Mouse (Mus musculus): ENCODE measurements around the gene Dpp6. TPM values are rescaled to one million over a fixed set of nuclear protein-coding genes. Genes with fewer than 3 reads are reported as not detected.

Gene Dpp6
- polyA plus RNA-seq, 1 experiment from 2014 or later = 0.86 TPM

GRCm38 (mm10) chr5:27641876-27642275, 824.9 kb downstream of the Dpp6 start:
- Histone ChIP-seq H3K9me3 (replicated peaks; ENCODE audit: control insufficient read depth, low read length) (no peaks in the 10 kb centered on the region), H3K4me1 (ENCODE audit: control insufficient read depth, insufficient read depth, low read length) (no peaks in the 10 kb centered on the region), H3K27me3 (ENCODE audit: control insufficient read depth, insufficient read depth, low read length) (no peaks in the 10 kb centered on the region), H3K36me3 (ENCODE audit: control insufficient read depth, insufficient read depth, low read length) (no peaks in the 10 kb centered on the region), H3K4me3 (ENCODE audit: low read depth, low read length) (no peak overlapping the region), H3K4me2 (no peak overlapping the region), H3K27ac (ENCODE audit: low read depth, low read length) (no peak overlapping the region), H3K9ac (ENCODE audit: low read depth, low read length) (no peak overlapping the region)
- ATAC-seq (replicated peaks; ENCODE audit: insufficient number of reproducible peaks, low FRiP score, low TSS enrichment) = no peak
- 76% methylated on average over 1 of the region's 1 CpGs for WGBS (ENCODE audit: insufficient replicate concordance)

- no peaks in the 10 kb centered on the region for H3K27me3 ChIP-seq (ENCODE audit: control insufficient read depth, insufficient read depth, low read length)
- H3K9me3 ChIP-seq (replicated peaks; ENCODE audit: control insufficient read depth, low read length) = no peaks in the 10 kb centered on the region
- no peak overlapping the region for H3K27ac ChIP-seq (ENCODE audit: low read depth, low read length)
- H3K36me3 ChIP-seq (ENCODE audit: control insufficient read depth, insufficient read depth, low read length) = no peaks in the 10 kb centered on the region
- H3K4me3 ChIP-seq (ENCODE audit: low read depth, low read length) = no peak overlapping the region
- 60% methylated on average over 8 of the region's 8 CpGs for WGBS (ENCODE audit: insufficient replicate concordance)
- no peaks in the 10 kb centered on the region for H3K4me1 ChIP-seq (ENCODE audit: control insufficient read depth, insufficient read depth, low read length)
- H3K9ac ChIP-seq (ENCODE audit: low read depth, low read length) = no peak overlapping the region
- no peak for ATAC-seq (replicated peaks; ENCODE audit: insufficient number of reproducible peaks, low FRiP score, low TSS enrichment)
- H3K4me2 ChIP-seq = no peak overlapping the region
Observed at GRCm38 (mm10) chr5:27651879-27652814, 835.1 kb downstream of the Dpp6 start.

DNA sequence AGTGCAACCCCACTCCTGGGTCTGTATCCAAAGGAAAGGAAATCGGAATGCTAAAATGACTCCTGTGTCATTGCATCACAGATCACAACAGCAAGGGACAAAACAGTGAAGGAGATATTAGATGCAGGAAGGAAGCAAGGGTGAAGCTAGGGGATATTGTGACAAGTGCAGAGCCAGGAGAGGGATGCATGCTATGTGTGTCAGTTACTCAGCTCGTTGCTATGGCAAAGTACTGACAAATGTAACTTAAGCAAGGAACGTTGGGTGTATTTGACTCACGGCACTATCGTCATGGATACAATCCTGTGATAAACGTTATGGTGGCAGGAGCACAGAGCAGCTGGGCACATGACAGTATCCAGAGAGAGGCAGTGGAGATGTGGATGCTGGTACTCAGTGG, 839.1 kb downstream of the Dpp6 start:
- Histone ChIP-seq H3K4me2 (no peak overlapping the region), H3K27me3 (ENCODE audit: control insufficient read depth, insufficient read depth, low read length) (no peaks in the 10 kb centered on the region), H3K9me3 (replicated peaks; ENCODE audit: control insufficient read depth, low read length) (no peaks in the 10 kb centered on the region), H3K4me1 (ENCODE audit: control insufficient read depth, insufficient read depth, low read length) (no peaks in the 10 kb centered on the region), H3K36me3 (ENCODE audit: control insufficient read depth, insufficient read depth, low read length) (no peaks in the 10 kb centered on the region), H3K9ac (ENCODE audit: low read depth, low read length) (no peak overlapping the region), H3K27ac (ENCODE audit: low read depth, low read length) (no peak overlapping the region), H3K4me3 (ENCODE audit: low read depth, low read length) (no peak overlapping the region)
- no peak for ATAC-seq (replicated peaks; ENCODE audit: insufficient number of reproducible peaks, low FRiP score, low TSS enrichment)
- WGBS (ENCODE audit: insufficient replicate concordance) = 56% methylated on average over 6 of the region's 6 CpGs

- H3K9me3 ChIP-seq (replicated peaks; ENCODE audit: control insufficient read depth, low read length) = no peaks in the 10 kb centered on the region
- no peak for ATAC-seq (replicated peaks; ENCODE audit: insufficient number of reproducible peaks, low FRiP score, low TSS enrichment)
- 51% methylated on average over 4 of the region's 4 CpGs for WGBS (ENCODE audit: insufficient replicate concordance)
- H3K27me3 ChIP-seq (ENCODE audit: control insufficient read depth, insufficient read depth, low read length) = no peaks in the 10 kb centered on the region
- no peak overlapping the region for H3K4me2 ChIP-seq
- H3K4me3 ChIP-seq (ENCODE audit: low read depth, low read length) = no peak overlapping the region
- H3K27ac ChIP-seq (ENCODE audit: low read depth, low read length) = peak overlapping the region; percentile 41; the same call in 1 of the 2 replicates
- no peaks in the 10 kb centered on the region for H3K4me1 ChIP-seq (ENCODE audit: control insufficient read depth, insufficient read depth, low read length)
- H3K9ac ChIP-seq (ENCODE audit: low read depth, low read length) = no peak overlapping the region
- no peaks in the 10 kb centered on the region for H3K36me3 ChIP-seq (ENCODE audit: control insufficient read depth, insufficient read depth, low read length)
Observed at GRCm38 (mm10) chr5:27657672-27658071, 840.7 kb downstream of the Dpp6 start.

- Histone ChIP-seq H3K27me3 (ENCODE audit: control insufficient read depth, insufficient read depth, low read length) (no peaks in the 10 kb centered on the region), H3K27ac (ENCODE audit: low read depth, low read length) (no peak overlapping the region), H3K36me3 (ENCODE audit: control insufficient read depth, insufficient read depth, low read length) (no peaks in the 10 kb centered on the region), H3K9me3 (replicated peaks; ENCODE audit: control insufficient read depth, low read length) (no peaks in the 10 kb centered on the region), H3K4me2 (no peak overlapping the region), H3K4me3 (ENCODE audit: low read depth, low read length) (no peak overlapping the region), H3K9ac (ENCODE audit: low read depth, low read length) (no peak overlapping the region), H3K4me1 (ENCODE audit: control insufficient read depth, insufficient read depth, low read length) (no peaks in the 10 kb centered on the region)
- 75% methylated on average over 5 of the region's 5 CpGs for WGBS (ENCODE audit: insufficient replicate concordance)
- no peak for ATAC-seq (replicated peaks; ENCODE audit: insufficient number of reproducible peaks, low FRiP score, low TSS enrichment)
Observed at GRCm38 (mm10) chr5:27658165-27658564, 841.2 kb downstream of the Dpp6 start.

DNA sequence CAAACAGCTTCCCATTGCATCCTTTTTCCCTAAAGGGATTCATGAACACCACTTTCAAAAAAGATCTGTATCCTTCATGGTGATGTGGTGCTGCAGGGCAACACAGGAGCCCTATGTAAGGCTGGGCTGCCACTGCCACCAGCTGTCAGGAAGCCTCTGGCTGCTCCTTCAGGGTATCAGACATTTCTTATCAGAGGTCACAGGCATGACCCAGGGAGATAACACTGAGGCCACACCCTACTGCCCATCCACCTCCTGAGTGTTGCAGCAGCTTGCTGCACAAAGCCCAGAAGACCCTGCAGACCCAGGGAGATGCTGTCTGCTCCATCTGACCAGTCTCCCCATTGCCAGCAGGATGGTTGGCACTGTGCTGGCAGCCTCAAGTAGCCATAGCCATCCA, 841.6 kb downstream of the Dpp6 start:
- Histone ChIP-seq H3K4me1 (ENCODE audit: control insufficient read depth, insufficient read depth, low read length) (no peaks in the 10 kb centered on the region), H3K4me3 (ENCODE audit: low read depth, low read length) (no peak overlapping the region), H3K36me3 (ENCODE audit: control insufficient read depth, insufficient read depth, low read length) (no peaks in the 10 kb centered on the region), H3K27me3 (ENCODE audit: control insufficient read depth, insufficient read depth, low read length) (no peaks in the 10 kb centered on the region), H3K9ac (ENCODE audit: low read depth, low read length) (no peak overlapping the region), H3K4me2 (no peak overlapping the region), H3K9me3 (replicated peaks; ENCODE audit: control insufficient read depth, low read length) (no peaks in the 10 kb centered on the region), H3K27ac (ENCODE audit: low read depth, low read length) (no peak overlapping the region)
- ATAC-seq (replicated peaks; ENCODE audit: insufficient number of reproducible peaks, low FRiP score, low TSS enrichment) = 0 out of 2 replicates have a peak, but pooled peaks have one; percentile 55

DNA sequence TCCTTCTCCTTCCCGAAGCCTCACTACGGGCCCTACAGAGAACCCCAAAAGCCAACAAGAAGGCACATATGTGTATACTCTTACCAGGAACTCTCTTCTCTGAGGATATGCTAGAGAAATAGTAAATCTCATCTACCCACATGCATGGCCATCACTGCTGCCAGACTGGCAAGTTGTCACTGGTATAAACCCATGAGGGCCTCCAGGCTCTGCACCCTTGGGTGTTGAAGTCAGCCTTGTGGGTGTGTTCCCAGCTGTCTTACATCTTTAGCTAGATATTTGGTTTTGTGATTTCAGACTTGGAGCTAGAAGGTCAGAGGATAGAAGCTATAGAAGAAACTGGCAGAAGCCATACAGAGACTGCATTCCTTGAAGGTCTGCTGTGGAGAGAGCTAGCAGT, 842.0 kb downstream of the Dpp6 start:
- no peak for ATAC-seq (replicated peaks; ENCODE audit: insufficient number of reproducible peaks, low FRiP score, low TSS enrichment)
- Histone ChIP-seq H3K36me3 (ENCODE audit: control insufficient read depth, insufficient read depth, low read length) (no peaks in the 10 kb centered on the region), H3K4me1 (ENCODE audit: control insufficient read depth, insufficient read depth, low read length) (no peaks in the 10 kb centered on the region), H3K9me3 (replicated peaks; ENCODE audit: control insufficient read depth, low read length) (no peaks in the 10 kb centered on the region), H3K4me3 (ENCODE audit: low read depth, low read length) (no peak overlapping the region), H3K27me3 (ENCODE audit: control insufficient read depth, insufficient read depth, low read length) (no peaks in the 10 kb centered on the region), H3K9ac (ENCODE audit: low read depth, low read length) (no peak overlapping the region), H3K4me2 (no peak overlapping the region), H3K27ac (ENCODE audit: low read depth, low read length) (no peak overlapping the region; the same call in 1 of the 2 replicates)
- WGBS (ENCODE audit: insufficient replicate concordance) = 95% methylated on average over 2 of the region's 2 CpGs

- Histone ChIP-seq H3K4me2 (no peak overlapping the region), H3K36me3 (ENCODE audit: control insufficient read depth, insufficient read depth, low read length) (no peaks in the 10 kb centered on the region), H3K9ac (ENCODE audit: low read depth, low read length) (no peak overlapping the region), H3K9me3 (replicated peaks; ENCODE audit: control insufficient read depth, low read length) (no peaks in the 10 kb centered on the region), H3K4me3 (ENCODE audit: low read depth, low read length) (no peak overlapping the region), H3K27ac (ENCODE audit: low read depth, low read length) (no peak overlapping the region), H3K27me3 (ENCODE audit: control insufficient read depth, insufficient read depth, low read length) (no peaks in the 10 kb centered on the region), H3K4me1 (ENCODE audit: control insufficient read depth, insufficient read depth, low read length) (no peaks in the 10 kb centered on the region)
- 84% methylated on average over 6 of the region's 6 CpGs for WGBS (ENCODE audit: insufficient replicate concordance)
- ATAC-seq (replicated peaks; ENCODE audit: insufficient number of reproducible peaks, low FRiP score, low TSS enrichment) = no peak
Observed at GRCm38 (mm10) chr5:27659781-27660180, 842.8 kb downstream of the Dpp6 start.

- Histone ChIP-seq H3K27me3 (ENCODE audit: control insufficient read depth, insufficient read depth, low read length) (no peaks in the 10 kb centered on the region), H3K36me3 (ENCODE audit: control insufficient read depth, insufficient read depth, low read length) (no peaks in the 10 kb centered on the region), H3K4me3 (ENCODE audit: low read depth, low read length) (no peak overlapping the region), H3K9me3 (replicated peaks; ENCODE audit: control insufficient read depth, low read length) (no peaks in the 10 kb centered on the region), H3K4me1 (ENCODE audit: control insufficient read depth, insufficient read depth, low read length) (no peaks in the 10 kb centered on the region), H3K4me2 (no peak overlapping the region), H3K27ac (ENCODE audit: low read depth, low read length) (no peak overlapping the region), H3K9ac (ENCODE audit: low read depth, low read length) (no peak overlapping the region)
- ATAC-seq (replicated peaks; ENCODE audit: insufficient number of reproducible peaks, low FRiP score, low TSS enrichment) = no peak
- 83% methylated on average over 4 of the region's 4 CpGs for WGBS (ENCODE audit: insufficient replicate concordance)
Observed at GRCm38 (mm10) chr5:27664111-27664510, 847.1 kb downstream of the Dpp6 start.

Data from heart, embryonic 11.5 days (tissue).